8 mouse cellular contexts compared by ENCODE assay signal in genomic region chr1:55226011-55226857, GRCm38 (mm10). TPM values are rescaled to one million over a fixed set of nuclear protein-coding genes. Genes with fewer than 3 reads are reported as not detected.
A peak's percentile ranks its signal among the peaks of the same experiment; 100 is the strongest.
DNase-seq lines count a peak whose midpoint lies in the region; ATAC-seq and TF ChIP-seq lines count a peak whose summit lies in the region.

TSS of gene Rftn2 (minus strand) at chr1:55226782.

- H3K4me3 ChIP-seq in intestine, embryonic 15.5 days (replicated peaks), result peak within 1 kb of the TSS; percentile 47
- peak within 1 kb of the TSS; percentile 11 to 48 for H3K4me3 ChIP-seq in liver, embryonic 14.5 days (ENCODE audit: insufficient read depth in 1 of 2, low read depth in 2 of 2, low read length in 2 of 2)
- peak within 1 kb of the TSS; percentile 43 for H3K4me3 ChIP-seq in neural tube, embryonic 13.5 days

- no peaks in the 10 kb centered on the region for H3K9me3 ChIP-seq in intestine, embryonic 15.5 days
- H3K9me3 ChIP-seq in liver, embryonic 14.5 days (ENCODE audit: control insufficient read depth, low read length), result no peaks in the 10 kb centered on the region
- H3K9me3 ChIP-seq in neural tube, embryonic 13.5 days, result no peaks in the 10 kb centered on the region

- 0 out of 2 replicates have a peak, but pooled peaks cover 4% of the 10 kb centered on the region for H3K4me1 ChIP-seq in intestine, embryonic 15.5 days (replicated peaks)
- no peaks in the 10 kb centered on the region for H3K4me1 ChIP-seq in liver, embryonic 14.5 days (replicated peaks; ENCODE audit: control insufficient read depth in 2 of 2, insufficient read depth in 2 of 2, low read length in 1 of 2)
- H3K4me1 ChIP-seq in neural tube, embryonic 13.5 days (replicated peaks), result peaks cover 34% of the 10 kb centered on the region

- ATAC-seq in granulocyte monocyte progenitor cell, adult 5-6 weeks (replicated peaks; ENCODE audit: poor library complexity, severe bottlenecking), result peak; percentile 30
- peak; percentile 79 for ATAC-seq in intestine, embryonic 15.5 days
- ATAC-seq in liver, embryonic 14.5 days (ENCODE audit: insufficient read depth), result no peak
- peak; percentile 56; the same call in 1 of the 2 replicates for ATAC-seq in neural tube, embryonic 13.5 days (ENCODE audit: low read depth)

- peak within 1 kb of the TSS; percentile 72 for H3K27ac ChIP-seq in intestine, embryonic 15.5 days
- no peak within 1 kb of the TSS for H3K27ac ChIP-seq in liver, embryonic 14.5 days
- H3K27ac ChIP-seq in neural tube, embryonic 13.5 days (replicated peaks), result peak within 1 kb of the TSS; percentile 62

- H3K36me3 ChIP-seq in intestine, embryonic 15.5 days, result no peaks in the 10 kb centered on the region
- H3K36me3 ChIP-seq in liver, embryonic 14.5 days (replicated peaks; ENCODE audit: control insufficient read depth, insufficient read depth, low read depth), result no peaks in the 10 kb centered on the region
- H3K36me3 ChIP-seq in neural tube, embryonic 13.5 days, result no peaks in the 10 kb centered on the region

- H3K4me2 ChIP-seq in intestine, embryonic 15.5 days (replicated peaks), result peak within 1 kb of the TSS; percentile 64
- H3K4me2 ChIP-seq in liver, embryonic 14.5 days (ENCODE audit: low read depth), result peak within 1 kb of the TSS; percentile 31
- peak within 1 kb of the TSS; percentile 66 for H3K4me2 ChIP-seq in neural tube, embryonic 13.5 days

- no peak for TF ChIP-seq EP300 in liver, embryonic 14.5 days (IDR thresholded peaks at IDR 0.05; ENCODE audit: low read depth)

- no peak for TF ChIP-seq CTCF in liver, embryonic 14.5 days (IDR thresholded peaks at IDR 0.05; ENCODE audit: low read depth)

- 0 out of 2 replicates have a peak, but pooled peaks cover 5% of the 10 kb centered on the region for H3K27me3 ChIP-seq in intestine, embryonic 15.5 days (replicated peaks)
- H3K27me3 ChIP-seq in liver, embryonic 14.5 days (ENCODE audit: control insufficient read depth, insufficient read depth, low read length), result peaks cover 12% of the 10 kb centered on the region
- H3K27me3 ChIP-seq in neural tube, embryonic 13.5 days, result no peaks in the 10 kb centered on the region

- DNase-seq in frontal cortex, postnatal 36 days (ENCODE audit: low spot score in 2 of 2), result peak; percentile 14 to 34
- no peak for DNase-seq in frontal cortex, postnatal 25 days (ENCODE audit: low spot score in 2 of 2)
- DNase-seq in adrenal gland, postnatal 4 days (ENCODE audit: low spot score in 2 of 2), result no peak
- no peak for DNase-seq in liver, embryonic 14.5 days (ENCODE audit: low read depth in 3 of 3, low spot score in 3 of 3)
- no peak for DNase-seq in cerebellum, adult 9-10 months

- H3K9ac ChIP-seq in intestine, embryonic 15.5 days, result peak within 1 kb of the TSS; percentile 43
- no peak within 1 kb of the TSS; the same call in 1 of the 2 replicates for H3K9ac ChIP-seq in liver, embryonic 14.5 days (replicated peaks)
- H3K9ac ChIP-seq in neural tube, embryonic 13.5 days, result peak within 1 kb of the TSS; percentile 67

- 4% methylated on average over 26 of the region's 26 CpGs for WGBS in intestine, embryonic 15.5 days
- 7% methylated on average over 26 of the region's 26 CpGs for WGBS in liver, embryonic 14.5 days (ENCODE audit: insufficient replicate concordance)
- WGBS in neural tube, embryonic 13.5 days, result 2% methylated on average over 26 of the region's 26 CpGs

RNA-seq across cellular contexts. Expression of gene Rftn2, which starts in this region (rescaled TPM):
- total RNA-seq in adrenal gland, postnatal 4 days (2021), result 10 to 100 TPM; 32.7 to 33.0 TPM
- 0.73 and 4.4 TPM in 2 replicates for total RNA-seq in granulocyte monocyte progenitor cell, adult 5-6 weeks (2014; fragmentation: Nextera tagmentation)
- 1.9 and 7.0 TPM in 2 replicates for total RNA-seq in granulocyte monocyte progenitor cell, adult 5-6 weeks (2017)
- polyA plus RNA-seq in intestine, embryonic 15.5 days (2015; fragmentation: Nextera tagmentation; extraction: Ambion mirVana), result 8.5 and 9.8 TPM in 2 replicates
- polyA plus RNA-seq in liver, embryonic 14.5 days (2012; rRNA removed), result 0.28 and 0.38 TPM in 2 replicates
- polyA plus RNA-seq in liver, embryonic 14.5 days (2014; fragmentation: Nextera tagmentation; extraction: Ambion mirVana), result 0.37 and 0.62 TPM in 2 replicates
- polyA plus RNA-seq in neural tube, embryonic 13.5 days (2015; fragmentation: Nextera tagmentation; extraction: Ambion mirVana), result 9.4 and 12.7 TPM in 2 replicates

Comparison
In these comparisons a context has a peak if more than half of its experiments do, and no peak if none do; other contexts are left out.
1. RNA of gene Rftn2 (total RNA-seq): 32.7 to 33.0 TPM in adrenal gland, postnatal 4 days; 0.73 to 7.0 TPM in granulocyte monocyte progenitor cell, adult 5-6 weeks; every median in the first group is over 4 times any median in the second.
2. DNase-seq: peak in frontal cortex, postnatal 36 days (2 of 2); none in frontal cortex, postnatal 25 days (0 of 2), adrenal gland, postnatal 4 days (0 of 2), liver, embryonic 14.5 days (0 of 3) and cerebellum, adult 9-10 months (single experiment).
3. Peak in every context shown above with its lines, with median percentiles within 50 percentile points of each other: H3K4me2 ChIP-seq and H3K4me3 ChIP-seq.